Mouse (Mus musculus) limb, embryonic 14.5 days (tissue): ENCODE data around the gene Gm37240. TPM values are rescaled to one million over a fixed set of nuclear protein-coding genes. Genes with fewer than 3 reads are reported as not detected.
A peak's percentile ranks its signal among the peaks of the same experiment; 100 is the strongest.

ENCODE experiments used
- ATAC-seq: fragments of 200-750 bp; cut with Nextera tagmentation; 2 replicates; pipeline ENCODE4 v1.8.0; 2017; ENCODE audit warnings: low read depth, moderate number of reproducible peaks, moderate TSS enrichment; ENCODE audit not compliant: low FRiP score
- DNase-seq: peaks from one replicate; pipeline ENCODE4 v3.0.0-alpha.2; 2015; ENCODE audit warnings: low spot score
- H3K27ac ChIP-seq: fragments of 300-500 bp; sonication (generic); replicated peaks from 2 replicates; pipeline ENCODE4 v1.5.1; 2014; ENCODE audit warnings: low read depth, mild to moderate bottlenecking, low read length, moderate library complexity, mixed read lengths
- H3K27me3 ChIP-seq: fragments of 300-500 bp; sonication (generic); 2 replicates; pipeline ENCODE4 v1.6.1; 2014; ENCODE audit warnings: low read length, mixed read lengths; ENCODE audit not compliant: control insufficient read depth, insufficient read depth
- H3K36me3 ChIP-seq: fragments of 300-500 bp; sonication (generic); 2 replicates; pipeline ENCODE4 v1.6.1; 2014; ENCODE audit warnings: mild to moderate bottlenecking, low read length, moderate library complexity, mixed read lengths; ENCODE audit not compliant: control insufficient read depth, insufficient read depth
- H3K4me1 ChIP-seq: fragments of 300-500 bp; sonication (generic); 2 replicates; pipeline ENCODE4 v1.6.1; 2014; ENCODE audit warnings: antibody characterized with exemption, low read length, mixed read lengths; ENCODE audit not compliant: control insufficient read depth, insufficient read depth
- H3K4me2 ChIP-seq: fragments of 300-500 bp; sonication (generic); replicated peaks from 2 replicates; pipeline ENCODE4 v1.6.1; 2014; ENCODE audit warnings: low read depth, mild to moderate bottlenecking, low read length, moderate library complexity; ENCODE audit not compliant: severe bottlenecking
- H3K4me3 ChIP-seq: fragments of 300-500 bp; sonication (generic); replicated peaks from 2 replicates; pipeline ENCODE4 v1.5.1; 2014; ENCODE audit warnings: low read length
- H3K9ac ChIP-seq: fragments of 300-500 bp; sonication (generic); 2 replicates; pipeline ENCODE4 v1.6.1; 2014; ENCODE audit warnings: mild to moderate bottlenecking, low read depth, low read length, moderate library complexity; ENCODE audit not compliant: severe bottlenecking
- H3K9me3 ChIP-seq: fragments of 300-500 bp; sonication (generic); 2 replicates; pipeline ENCODE4 v1.6.1; 2016; ENCODE audit warnings: low read length; ENCODE audit not compliant: control insufficient read depth
- POLR2A ChIP-seq: fragments of 200-500 bp; IDR thresholded peaks from 2 replicates; pipeline ENCODE4 v1.8.0; 2012; ENCODE audit warnings: inconsistent platforms, mild to moderate bottlenecking, moderate library complexity, borderline replicate concordance; ENCODE audit not compliant: insufficient read depth, insufficient read length; ENCODE audit errors: extremely low read depth
- WGBS: fragments of 180-500 bp; shearing (Covaris S2); extraction: QIAGEN DNeasy Blood & Tissue Kit; methylation state at CpG from one replicate; pipeline ENCODE4 v1.1.7; 2014; 5-methylcytosine and 5-hydroxymethylcytosine counted together
- polyA plus RNA-seq, 2 experiments: library from polyadenylated mRNA; depleted of rRNA in 1 of 2; stranded (reverse) in 1 of 2; unstranded in 1 of 2; fragments of >200 nt; fragmentation: Nextera tagmentation in 1 of 2; extraction: Ambion mirVana in 1 of 2; gene quantifications; 2 replicates each; pipeline versions ENCODE4 v1.2.1 to v1.2.3; 2012 to 2014

The Gm37240 gene
- polyA plus RNA-seq, 2 experiments, result 2.0 to 13.4 TPM

- Histone ChIP-seq H3K9me3 (no peaks in the 10 kb centered on the region), H3K4me3 (no peak overlapping the region), H3K4me2 (no peak overlapping the region), H3K27ac (no peak overlapping the region), H3K27me3 (no peaks in the 10 kb centered on the region), H3K4me1 (peaks cover 4% of the 10 kb centered on the region; the same call in 1 of the 2 replicates), H3K36me3 (no peaks in the 10 kb centered on the region), H3K9ac (no peak overlapping the region)
- 82% methylated on average over 6 of the region's 6 CpGs for WGBS
- ATAC-seq, result no peak
- no peak for DNase-seq
- no peak for TF ChIP-seq POLR2A
These were observed 1289.2 kb downstream of the Gm37240 start for GRCm38 (mm10) chr3:84597996-84598734.

DNA sequence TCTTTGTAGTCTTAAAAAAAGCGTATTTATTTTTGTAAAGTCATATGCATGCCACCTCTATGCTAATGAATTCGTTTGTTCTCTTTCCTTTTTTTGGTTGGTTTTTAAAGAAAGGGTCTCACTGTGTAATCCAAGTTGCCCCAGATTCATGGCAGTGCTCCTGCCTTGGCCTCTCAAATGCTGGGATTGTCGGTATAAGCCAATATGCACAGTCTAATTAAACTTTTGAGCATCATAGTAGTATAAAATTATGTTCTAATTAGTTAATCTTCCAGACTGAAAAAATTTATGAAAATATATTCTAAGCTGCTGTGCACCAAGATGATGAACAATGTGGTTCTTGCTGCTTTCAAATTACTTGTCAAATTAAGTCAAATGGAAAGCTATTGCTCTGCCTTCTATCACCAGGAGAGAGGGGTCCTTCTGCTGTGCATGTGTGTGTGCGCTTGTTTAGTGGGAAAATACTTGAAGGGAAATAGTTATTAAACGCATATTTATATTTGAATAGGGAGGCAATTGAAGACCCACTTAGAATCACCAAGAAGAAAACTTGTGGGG, 1291.6 kb downstream of the Gm37240 start:
- peak overlapping the region; percentile 26; the same call in 1 of the 2 replicates for H3K4me3 ChIP-seq

DNA sequence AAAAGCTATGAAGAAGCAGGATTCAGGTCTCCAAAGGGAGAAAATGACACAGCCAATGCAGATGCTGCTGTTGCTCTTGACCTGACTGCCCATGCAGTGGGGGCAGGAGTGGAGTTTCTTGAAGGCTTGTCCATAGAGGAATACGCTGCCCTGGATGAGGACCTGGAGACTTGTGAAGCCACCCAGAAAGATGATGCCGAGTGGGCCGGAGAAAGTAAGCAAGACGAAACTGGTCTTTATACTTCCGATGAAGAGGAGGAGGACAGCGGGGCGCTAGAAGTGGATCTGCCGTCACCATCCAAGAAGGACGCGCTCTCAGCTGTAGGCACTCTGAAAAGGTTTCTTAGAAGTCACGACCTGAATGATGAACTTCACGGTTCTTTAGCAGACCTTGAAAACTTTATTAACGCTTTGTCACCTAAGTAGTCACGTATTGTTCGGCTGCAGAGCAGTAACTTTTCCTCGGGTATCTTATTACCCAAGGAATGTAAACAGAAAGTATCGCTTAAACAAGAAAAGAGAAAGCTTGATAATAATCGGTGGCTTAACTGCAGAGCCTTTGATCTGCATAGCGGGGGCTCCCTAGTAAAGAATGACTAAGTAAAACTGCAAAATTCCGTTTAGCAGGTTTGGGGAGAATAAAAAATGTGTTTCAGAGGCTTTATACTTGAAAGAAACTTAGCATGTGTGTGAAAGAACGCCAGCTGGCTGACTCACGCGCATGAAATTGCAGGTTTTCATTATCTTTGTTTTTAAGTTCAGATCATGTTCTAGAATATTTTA, 1292.2 kb downstream of the Gm37240 start:
- H3K4me2 ChIP-seq, result peak overlapping the region; percentile 44
- H3K9me3 ChIP-seq, result no peaks in the 10 kb centered on the region
- peak overlapping the region; percentile 26 for H3K4me3 ChIP-seq
- TF ChIP-seq POLR2A, result no peak
- DNase-seq (peak; percentile 49), ATAC-seq (no peak)
- H3K36me3 ChIP-seq, result no peaks in the 10 kb centered on the region
- peaks cover 4% of the 10 kb centered on the region; the same call in 1 of the 2 replicates for H3K4me1 ChIP-seq
- H3K27me3 ChIP-seq, result no peaks in the 10 kb centered on the region
- peak overlapping the region; percentile 22; the same call in 1 of the 2 replicates for H3K9ac ChIP-seq
- WGBS, result 6% methylated on average over 23 of the region's 23 CpGs
- no peak overlapping the region for H3K27ac ChIP-seq

More for the DNA sequence above, 1291.6 kb downstream of the Gm37240 start:
- DNase-seq (no peak), ATAC-seq (no peak)
- H3K9me3 ChIP-seq, result no peaks in the 10 kb centered on the region
- 38% methylated on average over 5 of the region's 5 CpGs for WGBS
- no peak overlapping the region for H3K27ac ChIP-seq
- peaks cover 4% of the 10 kb centered on the region; the same call in 1 of the 2 replicates for H3K4me1 ChIP-seq
- peak overlapping the region; percentile 44 for H3K4me2 ChIP-seq
- H3K27me3 ChIP-seq, result no peaks in the 10 kb centered on the region
- H3K9ac ChIP-seq, result no peak overlapping the region
- no peaks in the 10 kb centered on the region for H3K36me3 ChIP-seq
- TF ChIP-seq POLR2A, result no peak

GRCm38 (mm10) chr3:84593274-84593673, 1294.0 kb downstream of the Gm37240 start, which contains the start of gene Tigd4:
Gene Tigd4, plus strand, starts transcription at chr3:84593574.
- H3K4me1 ChIP-seq, result peaks cover 4% of the 10 kb centered on the region; the same call in 1 of the 2 replicates
- no peaks in the 10 kb centered on the region for H3K27me3 ChIP-seq
- 72% methylated on average over 2 of the region's 2 CpGs for WGBS
- H3K9me3 ChIP-seq, result no peaks in the 10 kb centered on the region
- no peak within 1 kb of the TSS for H3K9ac ChIP-seq
- no peak within 1 kb of the TSS for H3K27ac ChIP-seq
- DNase-seq (no peak), ATAC-seq (no peak)
- TF ChIP-seq POLR2A, result no peak
- H3K4me2 ChIP-seq, result no peak within 1 kb of the TSS
- H3K4me3 ChIP-seq, result no peak within 1 kb of the TSS
- no peaks in the 10 kb centered on the region for H3K36me3 ChIP-seq

GRCm38 (mm10) chr3:84586736-84587135, 1300.6 kb downstream of the Gm37240 start:
- Histone ChIP-seq H3K9ac (no peak overlapping the region), H3K27ac (no peak overlapping the region), H3K27me3 (no peaks in the 10 kb centered on the region), H3K9me3 (no peaks in the 10 kb centered on the region), H3K36me3 (no peaks in the 10 kb centered on the region), H3K4me2 (no peak overlapping the region), H3K4me3 (no peak overlapping the region), H3K4me1 (peaks cover 5% of the 10 kb centered on the region)
- ATAC-seq (no peak), DNase-seq (no peak)
- TF ChIP-seq POLR2A, result no peak
- WGBS, result 42% methylated on average over 5 of the region's 5 CpGs
